Mouse (Mus musculus) midbrain, embryonic 14.5 days (tissue): ENCODE data around the gene Lkaaear1. TPM values are rescaled to one million over a fixed set of nuclear protein-coding genes. Genes with fewer than 3 reads are reported as not detected.

ENCODE experiments used
- ATAC-seq: fragments of 200-750 bp; cut with Nextera tagmentation; 2 replicates; pipeline ENCODE4 v1.8.0; 2017; ENCODE audit warnings: moderate number of reproducible peaks, moderate library complexity; ENCODE audit not compliant: low FRiP score, low TSS enrichment
- DNase-seq: peaks from one replicate; pipeline ENCODE4 v3.0.0-alpha.2; 2015
- H3K27ac ChIP-seq: fragments of 300-500 bp; sonication (generic); replicated peaks from 2 replicates; pipeline ENCODE4 v1.5.1; 2014; ENCODE audit warnings: mild to moderate bottlenecking, low read depth, low read length, moderate library complexity
- H3K27me3 ChIP-seq: fragments of 300-500 bp; sonication (generic); 2 replicates; pipeline ENCODE4 v1.6.1; 2014; ENCODE audit warnings: low read length, control low read depth, mixed read lengths; ENCODE audit not compliant: control insufficient read depth, insufficient read depth
- H3K36me3 ChIP-seq: fragments of 300-500 bp; sonication (generic); 2 replicates; pipeline ENCODE4 v1.6.1; 2014; ENCODE audit warnings: low read length, control low read depth; ENCODE audit not compliant: control insufficient read depth, insufficient read depth
- H3K4me1 ChIP-seq: fragments of 300-500 bp; sonication (generic); 2 replicates; pipeline ENCODE4 v1.6.1; 2014; ENCODE audit warnings: mild to moderate bottlenecking, antibody characterized with exemption, low read length, control low read depth; ENCODE audit not compliant: control insufficient read depth, insufficient read depth
- H3K4me2 ChIP-seq: fragments of 300-500 bp; sonication (generic); 2 replicates; pipeline ENCODE4 v1.6.1; 2014; ENCODE audit warnings: mild to moderate bottlenecking, low read length, moderate library complexity
- H3K4me3 ChIP-seq: fragments of 300-500 bp; sonication (generic); replicated peaks from 2 replicates; pipeline ENCODE4 v1.5.1; 2014; ENCODE audit warnings: low read depth, low read length
- H3K9ac ChIP-seq: fragments of 300-500 bp; sonication (generic); replicated peaks from 2 replicates; pipeline ENCODE4 v1.6.1; 2014; ENCODE audit warnings: mild to moderate bottlenecking, low read length, moderate library complexity
- H3K9me3 ChIP-seq: fragments of 300-500 bp; sonication (generic); 2 replicates; pipeline ENCODE4 v1.6.1; 2016; ENCODE audit warnings: low read length, control low read depth, mixed read lengths; ENCODE audit not compliant: control insufficient read depth
- WGBS: fragments of 180-500 bp; shearing (Covaris S2); extraction: QIAGEN DNeasy Blood & Tissue Kit; methylation state at CpG from one replicate; pipeline ENCODE4 v1.1.7; 2014; 5-methylcytosine and 5-hydroxymethylcytosine counted together
- polyA plus RNA-seq: library from polyadenylated mRNA; unstranded; fragments of >200 nt; fragmentation: Nextera tagmentation; extraction: Ambion mirVana; gene quantifications from 2 replicates; pipeline ENCODE4 v1.2.1, GENCODE M21; 2014

Gene Lkaaear1
- polyA plus RNA-seq, 1 experiment from 2014 or later, result not detected

- Histone ChIP-seq H3K27ac (no peak overlapping the region), H3K9ac (no peak overlapping the region), H3K36me3 (no peaks in the 10 kb centered on the region), H3K4me3 (no peak overlapping the region), H3K4me1 (0 out of 2 replicates have a peak, but pooled peaks cover 9% of the 10 kb centered on the region), H3K9me3 (no peaks in the 10 kb centered on the region), H3K4me2 (no peak overlapping the region), H3K27me3 (peaks cover 54% of the 10 kb centered on the region)
- DNase-seq, result no peak
- no peak for ATAC-seq
- 23% methylated on average over 7 of the region's 7 CpGs for WGBS
These were observed 26.3 kb downstream of the Lkaaear1 start for GRCm38 (mm10) chr2:181671984-181672383.

GRCm38 (mm10) chr2:181671326-181671725 lies 26.9 kb downstream of the Lkaaear1 start, which contains the start of gene Sox18:
Sox18 (minus strand) TSS chr2:181671640.
- no peaks in the 10 kb centered on the region for H3K36me3 ChIP-seq
- 0 out of 2 replicates have a peak within 1 kb of the TSS, but pooled peaks have one; percentile 13 for H3K27ac ChIP-seq
- WGBS, result under 1% methylated on average over 43 of the region's 43 CpGs
- H3K27me3 ChIP-seq, result peaks cover 54% of the 10 kb centered on the region
- peak within 1 kb of the TSS; percentile 28 for H3K4me3 ChIP-seq
- no peak for ATAC-seq
- H3K4me2 ChIP-seq, result peak within 1 kb of the TSS; percentile 52
- DNase-seq, result peak; percentile 27
- H3K4me1 ChIP-seq, result 0 out of 2 replicates have a peak, but pooled peaks cover 9% of the 10 kb centered on the region
- H3K9ac ChIP-seq, result peak within 1 kb of the TSS; percentile 10; the same call in 1 of the 2 replicates
- H3K9me3 ChIP-seq, result no peaks in the 10 kb centered on the region

GRCm38 (mm10) chr2:181670913-181671311 lies 27.3 kb downstream of the Lkaaear1 start:
- WGBS, result 1% methylated on average over 41 of the region's 41 CpGs
- ATAC-seq, result no peak
- H3K4me2 ChIP-seq, result peak overlapping the region; percentile 52
- no peaks in the 10 kb centered on the region for H3K36me3 ChIP-seq
- H3K27ac ChIP-seq, result no peak overlapping the region
- H3K4me3 ChIP-seq, result peak overlapping the region; percentile 28
- H3K9ac ChIP-seq, result peak overlapping the region; percentile 10; the same call in 1 of the 2 replicates
- H3K9me3 ChIP-seq, result no peaks in the 10 kb centered on the region
- peaks cover 54% of the 10 kb centered on the region for H3K27me3 ChIP-seq
- peak; percentile 42 for DNase-seq
- H3K4me1 ChIP-seq, result 0 out of 2 replicates have a peak, but pooled peaks cover 9% of the 10 kb centered on the region

- Histone ChIP-seq H3K4me1 (0 out of 2 replicates have a peak, but pooled peaks cover 4% of the 10 kb centered on the region), H3K9me3 (no peaks in the 10 kb centered on the region), H3K27ac (0 out of 2 replicates have a peak overlapping the region, but pooled peaks have one; percentile 13), H3K27me3 (peaks cover 54% of the 10 kb centered on the region), H3K9ac (peak overlapping the region; percentile 10; the same call in 1 of the 2 replicates), H3K4me2 (peak overlapping the region; percentile 52), H3K36me3 (no peaks in the 10 kb centered on the region), H3K4me3 (peak overlapping the region; percentile 28)
- WGBS, result 3% methylated on average over 56 of the region's 56 CpGs
- DNase-seq, result no peak
- no peak for ATAC-seq
These were observed 27.8 kb downstream of the Lkaaear1 start for GRCm38 (mm10) chr2:181670285-181670912.

- no peak overlapping the region for H3K9ac ChIP-seq
- H3K4me3 ChIP-seq, result no peak overlapping the region
- no peaks in the 10 kb centered on the region for H3K9me3 ChIP-seq
- no peaks in the 10 kb centered on the region for H3K36me3 ChIP-seq
- no peaks in the 10 kb centered on the region for H3K4me1 ChIP-seq
- no peak for DNase-seq
- ATAC-seq, result no peak
- WGBS, result 35% methylated on average over 4 of the region's 4 CpGs
- H3K27ac ChIP-seq, result no peak overlapping the region
- H3K27me3 ChIP-seq, result 0 out of 2 replicates have a peak, but pooled peaks cover 6% of the 10 kb centered on the region
- H3K4me2 ChIP-seq, result no peak overlapping the region
These were observed 35.0 kb downstream of the Lkaaear1 start for GRCm38 (mm10) chr2:181663298-181663630.

GRCm38 (mm10) chr2:181662620-181663297 lies 35.5 kb downstream of the Lkaaear1 start:
- Histone ChIP-seq H3K27me3 (0 out of 2 replicates have a peak, but pooled peaks cover 2% of the 10 kb centered on the region), H3K9me3 (no peaks in the 10 kb centered on the region), H3K27ac (no peak overlapping the region; the same call in 1 of the 2 replicates), H3K4me1 (no peaks in the 10 kb centered on the region), H3K4me2 (no peak overlapping the region), H3K4me3 (no peak overlapping the region), H3K36me3 (no peaks in the 10 kb centered on the region), H3K9ac (no peak overlapping the region)
- DNase-seq (no peak), ATAC-seq (no peak)
- WGBS, result 85% methylated on average over 3 of the region's 3 CpGs

GRCm38 (mm10) chr2:181659609-181660055 lies 38.6 kb downstream of the Lkaaear1 start:
- no peaks in the 10 kb centered on the region for H3K9me3 ChIP-seq
- no peak overlapping the region for H3K9ac ChIP-seq
- DNase-seq (peak; percentile 77), ATAC-seq (peak; percentile 76)
- no peaks in the 10 kb centered on the region for H3K27me3 ChIP-seq
- WGBS, result 11% methylated on average over 9 of the region's 9 CpGs
- no peak overlapping the region for H3K4me2 ChIP-seq
- H3K36me3 ChIP-seq, result peaks cover 27% of the 10 kb centered on the region
- no peak overlapping the region for H3K27ac ChIP-seq
- H3K4me1 ChIP-seq, result no peaks in the 10 kb centered on the region
- no peak overlapping the region for H3K4me3 ChIP-seq

GRCm38 (mm10) chr2:181658930-181659555 lies 39.2 kb downstream of the Lkaaear1 start:
- peaks cover 33% of the 10 kb centered on the region for H3K36me3 ChIP-seq
- no peak overlapping the region for H3K9ac ChIP-seq
- WGBS, result 32% methylated on average over 17 of the region's 17 CpGs
- no peaks in the 10 kb centered on the region for H3K27me3 ChIP-seq
- H3K27ac ChIP-seq, result no peak overlapping the region
- H3K4me3 ChIP-seq, result no peak overlapping the region
- ATAC-seq, result no peak
- peak; percentile 50 for DNase-seq
- no peaks in the 10 kb centered on the region for H3K9me3 ChIP-seq
- no peaks in the 10 kb centered on the region for H3K4me1 ChIP-seq
- no peak overlapping the region for H3K4me2 ChIP-seq
